Mouse (Mus musculus) ES-Bruce4 (cell line): Measurements from ENCODE around the gene Cpeb4.

Experiments
- CTCF ChIP-seq: IDR thresholded peaks from one replicate; pipeline ENCODE4 v1.8.1; 2011; ENCODE audit warnings: low read depth, low read length
- POLR2A ChIP-seq: IDR thresholded peaks from one replicate; pipeline ENCODE4 v1.8.1; 2011; ENCODE audit warnings: low read length; ENCODE audit not compliant: insufficient read depth

DNA sequence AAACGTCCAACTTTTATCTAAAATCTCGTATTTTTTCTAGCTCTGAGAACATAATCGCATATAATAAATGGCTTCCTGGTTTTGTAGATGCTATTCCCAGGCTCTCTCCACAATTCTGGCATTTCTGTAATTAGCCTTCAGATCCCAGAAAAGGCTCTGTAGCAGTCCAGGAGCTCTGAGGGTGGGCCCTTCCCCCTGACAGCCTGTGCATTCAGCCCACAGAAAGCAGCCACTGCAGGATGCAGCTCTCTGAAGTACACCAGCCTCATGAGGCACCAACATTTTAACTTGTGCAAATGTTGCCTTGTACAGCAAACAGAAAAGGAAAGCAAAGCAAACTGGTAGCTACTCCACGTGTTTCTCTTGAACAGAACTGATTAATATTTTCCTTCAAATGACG, 17.1 kb upstream of the Cpeb4 start:
- no peak for TF ChIP-seq POLR2A
- TF ChIP-seq CTCF, result no peak
